Mouse (Mus musculus) liver, postnatal 0 days (tissue): ENCODE measurements around the gene Ralgps1.

Source experiments
- CTCF ChIP-seq: sonication (generic); IDR thresholded peaks from 2 replicates; pipeline ENCODE4 v1.5.1; 2016; ENCODE audit warnings: antibody characterized with exemption, low read depth
- EP300 ChIP-seq: IDR thresholded peaks from 2 replicates; pipeline ENCODE4 v1.6.1; 2016; ENCODE audit warnings: antibody characterized with exemption, low read depth, mild to moderate bottlenecking

DNA sequence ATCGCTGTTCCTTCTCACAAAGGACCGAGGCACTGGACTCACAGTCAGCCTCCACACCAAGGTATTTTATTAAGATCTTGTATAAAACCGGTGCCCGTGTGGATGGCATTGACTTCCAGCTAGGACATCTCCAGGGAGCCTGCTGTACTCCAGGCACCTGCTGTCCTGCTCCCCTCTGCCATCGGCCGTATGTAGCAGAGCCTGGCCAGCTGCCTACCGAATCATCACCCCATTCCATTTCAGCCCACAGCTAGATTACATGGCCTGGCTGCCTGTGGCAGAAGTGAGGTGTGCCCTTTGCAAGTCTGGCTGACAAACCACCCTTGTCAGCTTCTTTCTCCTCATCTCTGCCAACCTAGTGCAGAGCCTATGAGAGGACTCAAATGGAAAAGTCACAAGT is 197.6 kb downstream of the Ralgps1 start:
- TF ChIP-seq CTCF (no peak), EP300 (no peak)
